Mouse (Mus musculus) hematopoietic stem cell, adult 5-6 weeks (primary cell): Measurements from ENCODE around the gene Nepro. TPM values are rescaled to one million over a fixed set of nuclear protein-coding genes. Genes with fewer than 3 reads are reported as not detected.

ENCODE experiments used
- ATAC-seq, 2 experiments: fragments of 125-278 bp in 1 of 2; replicated peaks in 1 of 2; 2 replicates each; pipeline ENCODE4 v1.8.0; 2016 to 2017; ENCODE audit warnings: inconsistent platforms in 2 of 2, mild to moderate bottlenecking in 2 of 2, moderate number of reproducible peaks in 2 of 2, low read depth in 1 of 2, moderate TSS enrichment in 1 of 2; ENCODE audit not compliant: low FRiP score in 2 of 2, poor library complexity in 2 of 2, severe bottlenecking in 2 of 2, insufficient read depth in 1 of 2, low TSS enrichment in 1 of 2
- total RNA-seq: library from RNA; stranded (forward); fragments of 172-1452, 232-1000 nt; gene quantifications from 2 replicates; pipeline ENCODE4 v1.2.3, GENCODE M21; 2017

The Nepro gene
- total RNA-seq = 22.8 and 24.0 TPM in 2 replicates

- ATAC-seq = peak; percentile 78 to 83
These were observed at the start of gene Nepro for GRCm38 (mm10) chr16:44724083-44724787. Gene Nepro, plus strand, starts transcription at chr16:44724301.

- no peak for ATAC-seq
These were observed 47.7 kb upstream of the Nepro start for GRCm38 (mm10) chr16:44676357-44676756.

DNA sequence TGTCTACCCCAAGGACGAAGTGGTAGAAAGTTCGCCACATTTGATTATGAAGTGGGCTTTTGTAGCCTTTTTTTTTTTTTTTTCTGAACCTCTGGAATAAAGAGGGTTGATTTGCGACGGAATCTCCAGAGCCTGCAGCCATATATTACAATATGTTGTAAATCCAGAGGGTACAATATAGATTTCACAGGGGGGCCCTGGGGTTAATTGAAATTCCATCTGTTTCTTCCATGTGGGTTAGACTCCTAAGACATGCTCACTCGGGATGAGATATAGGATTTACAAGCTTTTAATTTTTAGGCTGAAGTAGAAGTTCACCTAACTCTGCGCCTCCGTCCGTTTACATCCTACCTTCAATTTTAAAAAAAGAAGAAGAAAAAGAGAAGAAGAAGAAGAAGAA lies 45.0 kb upstream of the Nepro start:
- ATAC-seq = no peak

- no peak for ATAC-seq
These were observed 44.6 kb upstream of the Nepro start for GRCm38 (mm10) chr16:44679503-44679971.

GRCm38 (mm10) chr16:44680756-44681498 lies 43.2 kb upstream of the Nepro start:
- no peak for ATAC-seq

DNA sequence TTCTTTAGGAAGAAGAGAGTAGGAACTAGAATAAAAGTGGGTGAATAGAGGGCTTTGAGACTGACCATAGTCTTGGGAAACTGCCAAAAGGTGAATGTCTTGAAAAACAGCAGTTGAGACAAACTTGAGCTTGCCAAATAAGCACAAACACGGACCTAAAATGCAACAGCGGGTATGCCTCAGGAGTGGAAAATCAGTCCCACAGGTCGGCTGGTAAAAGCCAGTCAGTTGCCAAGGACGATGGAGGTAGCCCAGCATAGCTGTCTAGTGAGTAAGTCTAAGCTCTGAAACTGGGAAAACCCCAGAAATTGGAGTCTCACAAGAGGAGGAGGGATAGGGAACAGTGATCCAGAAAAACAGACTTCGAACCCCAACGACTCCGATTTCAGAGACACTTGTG lies 39.5 kb upstream of the Nepro start:
- ATAC-seq = no peak

- no peak for ATAC-seq
These were observed 38.7 kb upstream of the Nepro start for GRCm38 (mm10) chr16:44685401-44685800.

DNA sequence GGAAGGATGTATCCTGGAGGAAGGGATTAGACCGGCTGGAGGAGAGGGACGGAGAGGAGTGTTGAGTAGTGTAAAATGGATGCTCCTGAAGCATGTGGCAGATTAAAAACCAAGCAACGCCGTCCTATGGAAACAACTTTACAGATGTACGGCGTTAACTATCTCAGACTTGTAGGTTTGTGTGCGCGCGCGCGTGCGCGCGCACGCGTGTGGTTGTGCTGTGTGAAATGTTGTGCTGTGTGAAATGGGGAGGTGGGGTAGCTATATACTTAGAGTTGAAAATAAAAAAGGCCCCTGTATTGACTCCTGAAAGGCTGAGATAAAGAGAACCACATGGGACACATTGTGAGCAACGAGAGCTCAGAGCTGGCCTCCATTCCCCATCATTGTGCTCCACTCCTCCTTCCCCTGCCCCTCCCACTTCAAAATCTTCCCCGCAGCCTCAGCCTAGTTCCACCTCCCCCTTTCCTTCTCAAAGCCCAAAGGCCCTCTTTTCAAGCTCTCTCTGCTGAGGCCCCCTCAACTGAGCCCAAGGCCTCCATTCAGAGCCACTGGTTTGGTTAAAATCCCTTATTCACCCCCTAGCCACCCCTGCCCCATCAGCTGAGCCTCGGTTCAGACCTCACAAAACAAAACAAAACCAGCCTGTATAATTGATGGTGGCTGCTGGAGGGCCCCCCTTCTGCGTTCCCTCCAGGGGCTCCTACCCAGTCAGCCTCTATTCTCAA lies 36.9 kb upstream of the Nepro start:
- no peak for ATAC-seq

GRCm38 (mm10) chr16:44687719-44688420 lies 36.2 kb upstream of the Nepro start:
- no peak for ATAC-seq

GRCm38 (mm10) chr16:44688507-44688906 lies 35.6 kb upstream of the Nepro start:
- ATAC-seq = no peak

DNA sequence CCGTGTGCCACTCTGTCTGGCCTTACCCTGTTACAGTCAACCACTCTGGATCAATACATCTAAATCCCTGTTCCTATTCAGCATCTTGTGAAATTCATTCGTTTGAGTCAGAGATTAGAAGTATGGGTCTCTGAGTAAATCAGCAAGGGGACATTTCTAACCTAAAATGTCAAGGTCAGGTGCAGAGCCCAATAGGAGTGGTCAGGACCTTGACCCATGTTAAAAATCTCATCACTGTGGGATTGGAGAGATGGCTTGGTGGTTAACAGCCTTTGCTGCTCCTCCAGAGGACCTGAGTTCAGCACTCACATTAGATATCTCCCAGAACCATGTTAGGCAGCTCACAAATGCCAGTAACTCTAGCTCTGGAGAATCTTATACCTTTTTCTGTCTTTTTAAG lies 33.6 kb upstream of the Nepro start:
- no peak for ATAC-seq

- no peak for ATAC-seq
These were observed 33.0 kb upstream of the Nepro start for GRCm38 (mm10) chr16:44691066-44691465.

GRCm38 (mm10) chr16:44691561-44692141 lies 32.5 kb upstream of the Nepro start:
- ATAC-seq = peak in 1 of 2 experiments; percentile 32; a peak in 1 of 4 replicates

GRCm38 (mm10) chr16:44692541-44692940 lies 31.6 kb upstream of the Nepro start:
- no peak for ATAC-seq

GRCm38 (mm10) chr16:44693695-44694094 lies 30.4 kb upstream of the Nepro start:
- ATAC-seq = no peak

DNA sequence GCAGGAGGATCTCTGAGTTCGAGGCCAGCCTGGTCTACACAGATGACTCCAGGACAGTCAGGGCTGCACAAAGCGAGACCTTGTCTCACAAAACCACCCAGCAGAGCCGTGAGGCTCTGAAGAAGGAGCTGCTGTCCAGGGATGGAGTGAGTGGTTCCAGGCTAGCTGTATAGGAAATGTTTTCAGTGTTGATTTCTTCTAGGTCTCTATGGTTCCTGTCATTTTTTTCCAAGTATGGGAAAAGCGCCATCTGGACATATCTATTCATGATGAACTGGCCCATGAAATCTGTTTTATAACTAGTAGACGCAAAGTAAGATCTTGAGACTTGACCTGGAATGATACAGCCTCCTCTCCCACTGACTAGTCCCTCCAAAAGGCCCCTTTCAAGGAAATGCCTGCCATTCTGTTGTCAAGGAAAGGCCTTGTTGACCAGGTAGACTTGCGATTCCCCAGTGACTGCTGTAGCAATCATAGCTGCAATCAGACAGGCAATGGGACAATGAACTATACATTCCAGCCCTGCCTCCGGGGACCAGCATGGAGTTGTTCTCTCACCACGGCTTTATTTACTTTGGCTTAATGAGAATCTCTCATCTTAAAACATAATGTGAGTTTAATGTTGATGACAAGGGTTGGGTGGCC lies 28.8 kb upstream of the Nepro start:
- ATAC-seq = no peak
